Mouse (Mus musculus) skeletal muscle tissue, adult 2 months (tissue): ENCODE data around the gene Adam19.
A peak's percentile ranks its signal among the peaks of the same experiment; 100 is the strongest.

Source experiments
- DNase-seq: peaks from one replicate; pipeline ENCODE4 v3.0.0-alpha.2; 2012; ENCODE audit warnings: low read depth, low spot score

Adam19 gene

GRCm38 (mm10) chr11:46097062-46097461, 41.3 kb downstream of the Adam19 start:
- DNase-seq: no peak

- DNase-seq: peak; percentile 62
These were observed 46.3 kb downstream of the Adam19 start for GRCm38 (mm10) chr11:46102107-46102506.

GRCm38 (mm10) chr11:46107046-46107445, 51.3 kb downstream of the Adam19 start:
- no peak for DNase-seq

GRCm38 (mm10) chr11:46109206-46109605, 53.4 kb downstream of the Adam19 start:
- DNase-seq: no peak

GRCm38 (mm10) chr11:46110156-46110944, 54.6 kb downstream of the Adam19 start:
- no peak for DNase-seq

GRCm38 (mm10) chr11:46110945-46111287, 55.1 kb downstream of the Adam19 start:
- DNase-seq: no peak

GRCm38 (mm10) chr11:46113211-46113610, 57.4 kb downstream of the Adam19 start:
- no peak for DNase-seq

- no peak for DNase-seq
These were observed 58.4 kb downstream of the Adam19 start for GRCm38 (mm10) chr11:46114221-46114620.

GRCm38 (mm10) chr11:46115011-46115410, 59.2 kb downstream of the Adam19 start:
- DNase-seq: no peak

- no peak for DNase-seq
These were observed 59.8 kb downstream of the Adam19 start for GRCm38 (mm10) chr11:46115411-46116173.

- DNase-seq: no peak
These were observed 60.7 kb downstream of the Adam19 start for GRCm38 (mm10) chr11:46116510-46116909.

- no peak for DNase-seq
These were observed 63.8 kb downstream of the Adam19 start for GRCm38 (mm10) chr11:46119624-46120023.

GRCm38 (mm10) chr11:46120084-46120483, 64.3 kb downstream of the Adam19 start:
- DNase-seq: no peak

GRCm38 (mm10) chr11:46121666-46122065, 65.9 kb downstream of the Adam19 start:
- DNase-seq: no peak

- DNase-seq: no peak
These were observed 67.1 kb downstream of the Adam19 start for GRCm38 (mm10) chr11:46122875-46123274.

GRCm38 (mm10) chr11:46123328-46123866, 67.6 kb downstream of the Adam19 start:
- DNase-seq: no peak

- no peak for DNase-seq
These were observed 69.5 kb downstream of the Adam19 start for GRCm38 (mm10) chr11:46125093-46125834.

GRCm38 (mm10) chr11:46125835-46126229, 70.0 kb downstream of the Adam19 start:
- no peak for DNase-seq

- no peak for DNase-seq
These were observed 70.5 kb downstream of the Adam19 start for GRCm38 (mm10) chr11:46126317-46126716.

GRCm38 (mm10) chr11:46126827-46127410, 71.1 kb downstream of the Adam19 start:
- DNase-seq: no peak
